Mouse (Mus musculus) megakaryocyte, embryonic 14.5 days (primary cell): Measurements from ENCODE around the gene Ccdc181.

Experiments
- FLI1 ChIP-seq: IDR thresholded peaks from 2 replicates; pipeline ENCODE4 v1.6.1; 2012; ENCODE audit warnings: low read length, inconsistent platforms, mixed read lengths
- GATA1 ChIP-seq: IDR thresholded peaks from 3 replicates; pipeline ENCODE4 v1.6.1; 2012; ENCODE audit warnings: mixed read lengths, low read length, inconsistent platforms, borderline replicate concordance

GRCm38 (mm10) chr1:164287406-164287805, 12.0 kb downstream of the Ccdc181 start:
- TF ChIP-seq GATA1 (no peak), FLI1 (no peak)
